Mouse (Mus musculus) ES-E14 (cell line): ENCODE results near the gene Dmac2.

Source experiments
- CHD2 ChIP-seq: IDR thresholded peaks from 2 replicates; pipeline ENCODE4 v1.6.1; 2014; ENCODE audit warnings: mild to moderate bottlenecking, low read depth, low read length, inconsistent platforms
- HCFC1 ChIP-seq: IDR thresholded peaks from 2 replicates; pipeline ENCODE4 v1.6.1; 2012; ENCODE audit warnings: low read length, inconsistent platforms, borderline replicate concordance; ENCODE audit not compliant: insufficient read depth
- ZC3H11A ChIP-seq: IDR thresholded peaks from 2 replicates; pipeline ENCODE4 v1.6.1; 2012; ENCODE audit warnings: low read depth, mild to moderate bottlenecking, inconsistent platforms, low read length, borderline replicate concordance

- no peak for TF ChIP-seq CHD2
- no peak for TF ChIP-seq HCFC1
- TF ChIP-seq ZC3H11A, result no peak
Observed at GRCm38 (mm10) chr7:25637099-25637498, 17.9 kb downstream of the Dmac2 start.
